Mouse (Mus musculus) midbrain, embryonic 12.5 days (tissue): ENCODE results near the gene Lamb2. TPM values are rescaled to one million over a fixed set of nuclear protein-coding genes. Genes with fewer than 3 reads are reported as not detected.
A peak's percentile ranks its signal among the peaks of the same experiment; 100 is the strongest.

ENCODE experiments used
- ATAC-seq: fragments of 200-750 bp; cut with Nextera tagmentation; 2 replicates; pipeline ENCODE4 v1.8.0; 2017; ENCODE audit warnings: low read depth, moderate TSS enrichment, moderate library complexity; ENCODE audit not compliant: low FRiP score
- H3K27ac ChIP-seq: fragments of 300-500 bp; sonication (generic); replicated peaks from 2 replicates; pipeline ENCODE4 v1.5.1; 2016; ENCODE audit warnings: mild to moderate bottlenecking
- H3K27me3 ChIP-seq: fragments of 300-500 bp; sonication (generic); 2 replicates; pipeline ENCODE4 v1.6.1; 2016; ENCODE audit warnings: mild to moderate bottlenecking
- H3K36me3 ChIP-seq: fragments of 300-500 bp; sonication (generic); 2 replicates; pipeline ENCODE4 v1.6.1; 2016
- H3K4me1 ChIP-seq: fragments of 300-500 bp; sonication (generic); 2 replicates; pipeline ENCODE4 v1.6.1; 2016
- H3K4me2 ChIP-seq: fragments of 300-500 bp; sonication (generic); replicated peaks from 2 replicates; pipeline ENCODE4 v1.6.1; 2016; ENCODE audit warnings: mild to moderate bottlenecking, moderate library complexity
- H3K4me3 ChIP-seq: fragments of 300-500 bp; sonication (generic); 2 replicates; pipeline ENCODE4 v1.5.1; 2016; ENCODE audit warnings: mild to moderate bottlenecking
- H3K9ac ChIP-seq: fragments of 300-500 bp; sonication (generic); replicated peaks from 2 replicates; pipeline ENCODE4 v1.6.1; 2016; ENCODE audit warnings: mild to moderate bottlenecking, moderate library complexity
- H3K9me3 ChIP-seq: fragments of 300-500 bp; sonication (generic); 2 replicates; pipeline ENCODE4 v1.6.1; 2016; ENCODE audit warnings: mild to moderate bottlenecking
- WGBS: fragments of 180-500 bp; shearing (Covaris S2); methylation state at CpG from one replicate; pipeline ENCODE4 v1.1.7; 2016; 5-methylcytosine and 5-hydroxymethylcytosine counted together
- polyA plus RNA-seq: library from polyadenylated mRNA; unstranded; fragments of >200 nt; fragmentation: Nextera tagmentation; extraction: Ambion mirVana; gene quantifications from 2 replicates; pipeline ENCODE4 v1.2.1, GENCODE M21; 2016

Lamb2 gene
- polyA plus RNA-seq, 1 experiment from 2014 or later: 42.2 TPM

DNA sequence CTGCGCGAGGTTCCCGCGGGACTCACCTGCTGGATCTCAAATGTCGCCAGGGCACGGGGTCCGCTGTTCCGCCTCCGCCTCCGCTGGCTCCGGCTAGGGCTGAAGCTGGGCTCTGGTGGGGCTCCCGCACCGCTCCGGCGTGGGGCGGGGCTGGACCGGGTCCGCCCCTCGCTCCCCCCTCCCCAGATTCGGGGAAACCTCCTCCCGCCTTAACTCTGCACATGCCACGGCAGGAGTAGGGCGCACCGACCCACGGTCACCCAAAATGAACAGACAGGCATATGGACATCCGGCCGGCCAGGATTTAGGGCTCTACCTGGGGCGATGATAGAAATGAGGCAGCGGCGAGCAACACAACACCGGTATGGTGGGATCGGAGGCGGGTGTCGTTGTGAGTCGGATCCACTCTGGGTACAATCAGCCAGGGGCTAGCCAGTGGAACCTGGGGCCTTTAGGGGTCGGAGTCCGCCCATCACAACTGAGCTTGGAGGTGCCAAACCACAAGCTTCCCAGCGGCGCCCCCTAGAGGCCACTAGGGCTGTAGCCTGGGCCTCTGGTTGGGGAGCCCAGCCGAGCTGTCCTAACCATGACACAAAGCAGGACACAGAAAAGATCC, 27.1 kb upstream of the Lamb2 start:
- Histone ChIP-seq H3K4me3 (peak overlapping the region; percentile 61), H3K9ac (peak overlapping the region; percentile 79), H3K27me3 (no peaks in the 10 kb centered on the region), H3K4me2 (peak overlapping the region; percentile 91), H3K4me1 (peaks cover 49% of the 10 kb centered on the region), H3K27ac (peak overlapping the region; percentile 54), H3K9me3 (no peaks in the 10 kb centered on the region), H3K36me3 (peaks cover 16% of the 10 kb centered on the region)
- peak; percentile 74 for ATAC-seq
- WGBS: under 1% methylated on average over 40 of the region's 40 CpGs

GRCm38 (mm10) chr9:108452911-108453310, 26.6 kb upstream of the Lamb2 start:
- peak overlapping the region; percentile 79; the same call in 1 of the 2 replicates for H3K9ac ChIP-seq
- peak overlapping the region; percentile 61 for H3K4me3 ChIP-seq
- peaks cover 49% of the 10 kb centered on the region for H3K4me1 ChIP-seq
- 51% methylated on average over 6 of the region's 6 CpGs for WGBS
- H3K27ac ChIP-seq: peak overlapping the region; percentile 54
- H3K4me2 ChIP-seq: peak overlapping the region; percentile 91
- no peaks in the 10 kb centered on the region for H3K27me3 ChIP-seq
- H3K9me3 ChIP-seq: no peaks in the 10 kb centered on the region
- H3K36me3 ChIP-seq: peaks cover 11% of the 10 kb centered on the region
- no peak for ATAC-seq

DNA sequence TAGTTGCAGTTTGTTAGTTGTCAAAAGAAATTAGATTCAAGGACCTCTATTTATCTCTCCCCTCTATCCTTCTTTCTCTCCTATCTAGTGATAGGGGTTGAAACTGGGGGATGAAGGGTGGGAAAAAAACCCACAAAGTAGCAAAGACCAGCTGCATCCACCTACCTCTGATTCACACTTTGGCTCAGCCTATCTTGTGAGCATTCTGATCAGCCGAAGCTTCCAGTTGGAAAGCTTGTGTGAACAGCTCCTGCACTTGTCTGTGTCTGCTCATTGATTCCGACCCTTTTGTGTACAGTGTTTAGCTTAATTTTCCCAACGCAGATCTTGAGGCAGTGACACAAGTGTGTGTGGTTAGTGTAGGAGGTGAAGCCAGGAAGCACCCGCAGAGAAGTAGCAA, 26.1 kb upstream of the Lamb2 start:
- Histone ChIP-seq H3K27ac (peak overlapping the region; percentile 54; the same call in 1 of the 2 replicates), H3K9me3 (no peaks in the 10 kb centered on the region), H3K27me3 (no peaks in the 10 kb centered on the region), H3K4me3 (no peak overlapping the region), H3K36me3 (peaks cover 5% of the 10 kb centered on the region), H3K9ac (no peak overlapping the region), H3K4me1 (peaks cover 49% of the 10 kb centered on the region), H3K4me2 (no peak overlapping the region)
- 87% methylated on average over 4 of the region's 4 CpGs for WGBS
- ATAC-seq: no peak

DNA sequence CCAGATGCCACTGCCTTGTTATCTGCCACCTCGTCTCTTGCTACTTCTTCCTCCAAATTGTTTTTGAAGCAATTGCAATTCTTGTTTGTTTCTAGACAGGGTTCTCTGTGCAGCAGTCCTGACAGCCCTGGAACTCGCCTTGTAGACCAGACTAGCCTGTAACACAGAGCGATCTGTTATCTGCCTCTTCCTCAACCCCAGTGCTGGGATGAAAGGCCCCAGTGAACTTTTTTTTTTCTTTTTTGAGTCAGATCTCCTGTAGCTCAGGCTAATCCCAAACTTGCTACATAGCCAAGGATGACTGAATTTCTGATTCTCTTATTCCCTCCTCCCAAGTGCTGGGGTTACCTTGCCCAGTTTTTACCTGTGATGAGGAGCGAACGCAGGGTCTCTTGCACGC, 25.1 kb upstream of the Lamb2 start:
- H3K9me3 ChIP-seq: no peaks in the 10 kb centered on the region
- H3K27ac ChIP-seq: no peak overlapping the region
- no peak overlapping the region for H3K4me2 ChIP-seq
- 87% methylated on average over 6 of the region's 6 CpGs for WGBS
- no peak overlapping the region for H3K4me3 ChIP-seq
- peaks cover 39% of the 10 kb centered on the region for H3K4me1 ChIP-seq
- ATAC-seq: no peak
- no peak overlapping the region for H3K9ac ChIP-seq
- H3K36me3 ChIP-seq: no peaks in the 10 kb centered on the region
- no peaks in the 10 kb centered on the region for H3K27me3 ChIP-seq

DNA sequence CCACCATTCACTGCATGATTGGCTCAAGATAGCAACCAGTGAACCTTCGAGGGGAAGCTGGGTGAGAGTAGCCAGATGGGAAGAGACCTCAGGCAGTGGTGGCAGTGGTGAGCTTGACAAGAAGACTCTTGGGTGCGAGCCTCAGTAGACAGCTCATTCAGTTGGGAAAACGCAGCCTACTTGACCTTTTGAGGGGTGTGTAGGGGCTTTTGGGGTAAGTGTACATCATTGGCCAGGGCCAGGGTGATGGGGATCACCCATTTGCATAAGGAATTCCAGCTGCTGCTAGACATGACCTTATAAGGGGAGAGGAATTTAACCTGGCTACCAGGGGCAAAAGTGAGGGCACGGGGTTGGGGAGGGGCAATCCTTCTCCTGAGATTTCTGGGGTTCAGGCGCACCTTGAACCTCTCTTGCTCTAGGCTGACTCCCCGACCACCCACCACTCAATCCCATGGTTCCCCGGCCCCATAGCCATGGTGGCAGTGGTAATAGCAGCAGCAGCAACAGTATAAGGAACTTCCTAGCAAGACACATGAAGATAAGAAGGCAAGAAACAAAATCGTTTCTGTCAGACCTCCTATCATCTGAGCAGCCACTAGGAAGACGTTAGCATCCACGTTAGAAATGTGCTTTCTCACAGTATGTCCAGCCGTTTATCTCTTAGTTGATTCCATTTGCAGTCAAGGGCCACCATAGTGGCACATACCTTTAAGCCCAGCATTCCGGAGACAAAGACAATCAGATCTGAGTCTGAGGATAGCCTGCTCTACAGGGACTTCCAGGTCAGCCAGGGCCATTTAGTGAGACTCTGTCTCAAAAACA, 23.6 kb upstream of the Lamb2 start:
- WGBS: 78% methylated on average over 12 of the region's 12 CpGs
- no peak overlapping the region for H3K4me2 ChIP-seq
- no peak for ATAC-seq
- H3K36me3 ChIP-seq: no peaks in the 10 kb centered on the region
- no peaks in the 10 kb centered on the region for H3K27me3 ChIP-seq
- H3K27ac ChIP-seq: no peak overlapping the region
- H3K9me3 ChIP-seq: no peaks in the 10 kb centered on the region
- H3K9ac ChIP-seq: no peak overlapping the region
- H3K4me1 ChIP-seq: peaks cover 24% of the 10 kb centered on the region
- no peak overlapping the region for H3K4me3 ChIP-seq

GRCm38 (mm10) chr9:108456953-108457352, 22.6 kb upstream of the Lamb2 start:
- no peak for ATAC-seq
- H3K4me3 ChIP-seq: no peak overlapping the region
- WGBS: 89% methylated on average over 10 of the region's 10 CpGs

GRCm38 (mm10) chr9:108459939-108460318, 19.6 kb upstream of the Lamb2 start:
- H3K4me3 ChIP-seq: peak overlapping the region; percentile 94
- ATAC-seq: 0 out of 2 replicates have a peak, but pooled peaks have one; percentile 41
- no peaks in the 10 kb centered on the region for H3K27me3 ChIP-seq
- 91% methylated on average over 1 of the region's 1 CpGs for WGBS
- H3K9me3 ChIP-seq: no peaks in the 10 kb centered on the region
- H3K9ac ChIP-seq: no peak overlapping the region
- H3K4me1 ChIP-seq: peaks cover 10% of the 10 kb centered on the region
- peaks cover 20% of the 10 kb centered on the region for H3K36me3 ChIP-seq
- H3K4me2 ChIP-seq: peak overlapping the region; percentile 92
- H3K27ac ChIP-seq: peak overlapping the region; percentile 88

More at GRCm38 (mm10) chr9:108456953-108457352, 22.6 kb upstream of the Lamb2 start:
- H3K4me1 ChIP-seq: peaks cover 24% of the 10 kb centered on the region
- H3K27ac ChIP-seq: no peak overlapping the region
- H3K4me2 ChIP-seq: no peak overlapping the region
- H3K9ac ChIP-seq: no peak overlapping the region
- no peaks in the 10 kb centered on the region for H3K27me3 ChIP-seq
- H3K9me3 ChIP-seq: no peaks in the 10 kb centered on the region
- H3K36me3 ChIP-seq: no peaks in the 10 kb centered on the region

- H3K36me3 ChIP-seq: peaks cover 26% of the 10 kb centered on the region
- H3K9ac ChIP-seq: peak within 1 kb of the TSS; percentile 87
- peak within 1 kb of the TSS; percentile 88 for H3K27ac ChIP-seq
- no peaks in the 10 kb centered on the region for H3K9me3 ChIP-seq
- ATAC-seq: peak; percentile 77
- H3K27me3 ChIP-seq: no peaks in the 10 kb centered on the region
- under 1% methylated on average over 46 of the region's 52 CpGs for WGBS
- H3K4me1 ChIP-seq: peaks cover 10% of the 10 kb centered on the region
- peak within 1 kb of the TSS; percentile 94 for H3K4me3 ChIP-seq
- peak within 1 kb of the TSS; percentile 92 for H3K4me2 ChIP-seq
Observed at GRCm38 (mm10) chr9:108460319-108461178, 19.0 kb upstream of the Lamb2 start, which contains the start of gene Ccdc71. Gene Ccdc71, plus strand, starts transcription at chr9:108460527.

DNA sequence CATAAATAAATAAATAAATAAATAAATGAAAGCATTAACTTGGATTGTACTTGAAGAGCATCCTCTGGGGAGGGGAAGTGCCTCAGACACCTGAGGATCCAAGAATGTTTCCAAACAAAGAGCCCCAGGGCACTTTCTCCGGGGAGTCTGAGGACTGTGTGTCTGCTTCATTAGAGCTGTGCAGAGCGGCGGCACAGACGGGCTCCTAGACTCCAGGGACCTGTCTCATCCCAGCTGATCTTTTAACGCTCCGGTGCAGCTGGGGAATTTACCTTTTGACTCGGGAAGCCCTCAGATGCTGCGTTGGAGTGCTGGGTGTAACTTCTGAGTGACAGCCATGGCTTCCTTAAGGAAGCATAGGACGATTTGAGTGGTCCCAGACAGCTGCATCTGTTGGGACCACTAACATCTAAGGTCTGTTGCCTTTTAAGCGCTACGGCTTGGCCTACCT, 18.3 kb upstream of the Lamb2 start, which contains the start of gene Klhdc8b:
Gene Klhdc8b, minus strand, starts transcription at position 401 of the 451 bp plus-strand sequence.
- Histone ChIP-seq H3K9ac (peak within 1 kb of the TSS; percentile 87), H3K4me1 (peaks cover 10% of the 10 kb centered on the region), H3K9me3 (no peaks in the 10 kb centered on the region), H3K4me2 (peak within 1 kb of the TSS; percentile 92), H3K36me3 (peaks cover 32% of the 10 kb centered on the region), H3K27ac (peak within 1 kb of the TSS; percentile 88), H3K4me3 (peak within 1 kb of the TSS; percentile 94), H3K27me3 (no peaks in the 10 kb centered on the region)
- ATAC-seq: no peak
- 26% methylated on average over 11 of the region's 11 CpGs for WGBS

GRCm38 (mm10) chr9:108461675-108462074, 17.9 kb upstream of the Lamb2 start:
- Histone ChIP-seq H3K9ac (peak overlapping the region; percentile 87), H3K9me3 (no peaks in the 10 kb centered on the region), H3K36me3 (peaks cover 33% of the 10 kb centered on the region), H3K4me1 (peaks cover 10% of the 10 kb centered on the region), H3K4me3 (peak overlapping the region; percentile 94), H3K4me2 (peak overlapping the region; percentile 92), H3K27me3 (no peaks in the 10 kb centered on the region), H3K27ac (no peak overlapping the region)
- no peak for ATAC-seq
- 90% methylated on average over 5 of the region's 5 CpGs for WGBS

GRCm38 (mm10) chr9:108462192-108462591, 17.3 kb upstream of the Lamb2 start:
- Histone ChIP-seq H3K4me3 (no peak overlapping the region), H3K27me3 (no peaks in the 10 kb centered on the region), H3K27ac (no peak overlapping the region), H3K9ac (peak overlapping the region; percentile 87; the same call in 1 of the 2 replicates), H3K4me2 (peak overlapping the region; percentile 92; the same call in 1 of the 2 replicates), H3K36me3 (peaks cover 37% of the 10 kb centered on the region), H3K9me3 (no peaks in the 10 kb centered on the region), H3K4me1 (peaks cover 10% of the 10 kb centered on the region)
- ATAC-seq: no peak
- 94% methylated on average over 10 of the region's 10 CpGs for WGBS
